Mouse (Mus musculus) lung, embryonic 16.5 days (tissue): ENCODE data around the gene Gkn2. TPM values are rescaled to one million over a fixed set of nuclear protein-coding genes. Genes with fewer than 3 reads are reported as not detected.
A peak's percentile ranks its signal among the peaks of the same experiment; 100 is the strongest.

ENCODE experiments used
- ATAC-seq: fragments of 200-750 bp; cut with Nextera tagmentation; 2 replicates; pipeline ENCODE4 v1.8.0; 2017; ENCODE audit warnings: low read depth, mild to moderate bottlenecking, moderate library complexity
- H3K27ac ChIP-seq: fragments of 300-500 bp; sonication (generic); 2 replicates; pipeline ENCODE4 v1.5.1; 2014; ENCODE audit warnings: mild to moderate bottlenecking, control low read depth, low read length
- H3K27me3 ChIP-seq: fragments of 300-500 bp; sonication (generic); 2 replicates; pipeline ENCODE4 v1.6.1; 2014; ENCODE audit warnings: low read depth, low read length, mixed read lengths; ENCODE audit not compliant: control insufficient read depth, insufficient read depth
- H3K36me3 ChIP-seq: fragments of 300-500 bp; sonication (generic); 2 replicates; pipeline ENCODE4 v1.6.1; 2014; ENCODE audit warnings: low read length; ENCODE audit not compliant: control insufficient read depth, insufficient read depth
- H3K4me1 ChIP-seq: fragments of 300-500 bp; sonication (generic); replicated peaks from 2 replicates; pipeline ENCODE4 v1.6.1; 2014; ENCODE audit warnings: low read length, mixed read lengths; ENCODE audit not compliant: control insufficient read depth, insufficient read depth
- H3K4me2 ChIP-seq: fragments of 300-500 bp; sonication (generic); 2 replicates; pipeline ENCODE4 v1.6.1; 2014; ENCODE audit warnings: low read depth, low read length, control low read depth
- H3K4me3 ChIP-seq: fragments of 300-500 bp; sonication (generic); 2 replicates; pipeline ENCODE4 v1.5.1; 2014; ENCODE audit warnings: mild to moderate bottlenecking, low read length, control low read depth
- H3K9ac ChIP-seq: fragments of 300-500 bp; sonication (generic); 2 replicates; pipeline ENCODE4 v1.6.1; 2014; ENCODE audit warnings: low read length, control low read depth
- H3K9me3 ChIP-seq: fragments of 300-500 bp; sonication (generic); 2 replicates; pipeline ENCODE4 v1.6.1; 2016; ENCODE audit warnings: low read length; ENCODE audit not compliant: control insufficient read depth
- WGBS: fragments of 180-500 bp; shearing (Covaris S2); extraction: QIAGEN DNeasy Blood & Tissue Kit; methylation state at CpG from one replicate; pipeline ENCODE4 v1.1.7; 2014; 5-methylcytosine and 5-hydroxymethylcytosine counted together
- polyA plus RNA-seq: library from polyadenylated mRNA; unstranded; fragments of >200 nt; fragmentation: Nextera tagmentation; extraction: Ambion mirVana; gene quantifications from 2 replicates; pipeline ENCODE4 v1.2.1, GENCODE M21; 2015

The Gkn2 gene
- polyA plus RNA-seq = 0.73 and 0.84 TPM in 2 replicates

DNA sequence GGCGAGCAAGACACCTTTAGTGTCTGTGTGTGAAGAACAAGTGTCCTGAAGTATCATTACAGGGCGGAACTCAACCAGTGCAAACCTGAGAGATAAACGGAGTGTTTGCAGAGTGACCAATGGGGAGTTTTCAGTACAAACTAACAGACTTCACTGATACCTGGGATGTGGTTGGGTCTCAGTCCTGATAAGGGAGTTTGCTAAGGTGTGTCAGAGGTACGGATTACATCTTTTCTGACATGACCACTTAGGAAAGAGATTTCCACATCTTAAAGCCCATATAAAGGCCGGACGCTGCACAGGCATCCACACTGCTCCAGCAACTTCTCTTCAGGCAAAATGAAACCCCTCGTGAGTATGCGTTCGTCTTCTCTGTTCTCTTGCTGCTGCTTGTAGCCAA lies at the start of gene Gkn2:
Gkn2 (plus strand) TSS at position 301 of the 400 bp plus-strand sequence.
- 59% methylated on average over 9 of the region's 9 CpGs for WGBS
- Histone ChIP-seq H3K4me1 (no peaks in the 10 kb centered on the region), H3K27ac (no peak within 1 kb of the TSS), H3K4me2 (no peak within 1 kb of the TSS), H3K9ac (no peak within 1 kb of the TSS), H3K9me3 (no peaks in the 10 kb centered on the region), H3K27me3 (peaks cover 2% of the 10 kb centered on the region), H3K36me3 (no peaks in the 10 kb centered on the region), H3K4me3 (no peak within 1 kb of the TSS)
- ATAC-seq = no peak

DNA sequence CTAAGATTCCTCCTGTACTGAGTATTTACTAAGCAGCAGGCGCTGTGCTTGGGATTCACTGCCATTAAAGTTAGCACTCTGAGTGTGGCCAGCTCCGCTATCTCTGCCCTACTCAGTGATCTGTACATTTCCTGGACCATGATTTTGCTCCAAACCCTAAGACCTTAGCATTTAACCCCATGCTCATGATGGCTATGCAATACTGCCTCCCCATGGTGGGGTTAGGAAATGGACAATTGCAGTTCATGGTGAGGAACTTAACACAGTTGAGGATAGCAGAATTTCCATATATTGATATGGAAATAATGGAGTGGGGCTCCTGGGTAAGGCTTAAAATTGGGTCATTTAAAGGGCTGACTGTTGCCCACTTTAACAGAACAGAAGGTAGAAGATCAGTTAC lies 49.8 kb upstream of the Gkn2 start:
- WGBS = 89% methylated on average over 2 of the region's 2 CpGs

DNA sequence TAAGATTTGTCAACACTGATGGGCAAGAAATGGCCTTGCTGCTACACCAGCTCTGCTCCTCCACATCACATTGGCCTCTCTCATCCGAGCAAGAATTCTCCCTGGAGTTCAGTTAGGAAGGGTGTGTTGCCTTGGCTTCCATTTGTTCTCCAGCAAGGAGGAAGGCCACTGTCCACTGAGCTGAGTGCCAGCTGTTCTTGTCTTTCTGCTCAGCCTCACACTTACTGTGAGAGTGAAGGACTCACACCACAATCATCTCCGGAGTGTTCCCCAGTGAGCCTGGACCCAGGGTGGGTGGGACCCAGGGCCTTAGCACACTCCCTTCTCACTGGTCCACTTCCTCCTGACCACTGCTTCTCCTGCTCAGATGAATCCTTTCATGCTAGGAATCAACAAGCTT lies 46.2 kb upstream of the Gkn2 start:
- no peaks in the 10 kb centered on the region for H3K9me3 ChIP-seq
- ATAC-seq = no peak
- H3K4me1 ChIP-seq = peaks cover 31% of the 10 kb centered on the region
- no peak overlapping the region for H3K27ac ChIP-seq
- no peaks in the 10 kb centered on the region for H3K36me3 ChIP-seq
- no peak overlapping the region for H3K4me3 ChIP-seq
- H3K27me3 ChIP-seq = no peaks in the 10 kb centered on the region
- H3K9ac ChIP-seq = no peak overlapping the region
- H3K4me2 ChIP-seq = no peak overlapping the region
- WGBS = 76% methylated on average over 2 of the region's 2 CpGs

More for the DNA sequence above, 49.8 kb upstream of the Gkn2 start:
- Histone ChIP-seq H3K9ac (no peak overlapping the region), H3K4me2 (no peak overlapping the region), H3K4me3 (no peak overlapping the region), H3K36me3 (no peaks in the 10 kb centered on the region), H3K9me3 (no peaks in the 10 kb centered on the region), H3K4me1 (peaks cover 8% of the 10 kb centered on the region), H3K27me3 (no peaks in the 10 kb centered on the region), H3K27ac (no peak overlapping the region)
- ATAC-seq = no peak

DNA sequence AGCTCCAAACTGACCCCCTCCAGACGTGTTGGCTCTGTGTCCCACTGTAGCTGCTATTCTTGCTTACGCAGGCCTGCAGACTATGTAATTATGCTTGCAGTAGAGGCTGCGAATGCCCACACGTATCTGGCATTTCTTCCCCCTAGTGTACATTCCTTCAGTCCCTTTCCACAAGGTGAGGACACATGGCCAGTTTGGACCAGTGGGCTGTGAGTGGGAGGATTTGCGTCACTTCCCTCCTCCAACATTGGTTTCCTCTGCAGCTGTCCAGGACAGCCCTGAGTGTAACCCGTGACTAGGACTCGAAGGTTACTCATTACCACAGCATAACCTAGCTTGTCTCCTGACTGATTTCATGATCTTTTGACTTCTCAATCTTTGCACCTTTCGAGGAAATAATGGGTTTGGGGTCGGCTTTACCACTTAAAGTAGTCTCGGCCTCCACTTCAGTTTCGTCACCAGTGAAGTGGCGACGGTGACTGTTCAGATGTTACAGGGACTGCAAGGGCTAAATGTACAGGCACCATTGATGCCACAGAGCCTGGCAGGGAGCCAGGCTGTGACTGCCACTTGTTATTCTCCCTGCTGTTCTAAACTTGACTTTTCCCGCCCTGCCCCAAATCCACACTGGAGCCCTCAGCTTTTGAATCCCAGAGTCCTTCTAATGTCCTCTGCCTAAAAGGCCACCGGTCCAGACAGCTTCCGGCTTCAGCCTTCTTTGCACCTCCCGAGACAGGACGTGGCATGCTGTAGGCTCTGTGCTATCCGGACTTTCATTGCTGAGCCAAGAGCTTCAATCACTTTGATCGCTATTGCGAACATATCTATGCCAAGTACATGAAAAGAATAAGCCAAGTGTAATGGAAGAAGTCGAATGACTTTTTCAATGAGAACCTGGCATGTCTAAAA lies 44.6 kb upstream of the Gkn2 start:
- 59% methylated on average over 22 of the region's 22 CpGs for whole genome bisulfite sequencing
- Histone ChIP-seq H3K27ac (peak overlapping the region; percentile 19; the same call in 1 of the 2 replicates), H3K9me3 (no peaks in the 10 kb centered on the region), H3K4me1 (peaks cover 34% of the 10 kb centered on the region), H3K4me2 (no peak overlapping the region), H3K9ac (no peak overlapping the region), H3K27me3 (no peaks in the 10 kb centered on the region), H3K36me3 (no peaks in the 10 kb centered on the region), H3K4me3 (no peak overlapping the region)
- peak; percentile 45 for ATAC-seq

DNA sequence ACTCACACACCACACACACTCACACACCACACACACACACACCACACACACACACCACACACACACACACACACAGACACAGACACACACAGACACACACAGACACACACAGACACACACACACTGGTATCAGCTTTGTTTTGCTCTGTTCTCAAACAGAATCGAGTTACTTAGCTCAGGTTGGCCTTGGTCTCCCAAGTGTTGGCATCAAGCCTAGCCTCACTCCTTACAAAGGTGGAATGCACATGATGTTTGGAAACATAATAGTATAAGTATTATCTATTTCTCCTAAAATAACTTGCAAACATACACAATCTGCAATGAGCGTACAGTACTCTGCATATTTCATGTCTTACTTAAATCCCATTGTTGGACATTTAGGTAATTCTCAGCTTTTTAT lies 40.8 kb upstream of the Gkn2 start:
- H3K36me3 ChIP-seq = no peaks in the 10 kb centered on the region
- no peak for ATAC-seq
- peak overlapping the region; percentile 13 for H3K4me3 ChIP-seq
- no peaks in the 10 kb centered on the region for H3K27me3 ChIP-seq
- WGBS = 29% methylated on average over 2 of the region's 2 CpGs
- peak overlapping the region; percentile 68 for H3K4me2 ChIP-seq
- H3K9ac ChIP-seq = no peak overlapping the region
- no peaks in the 10 kb centered on the region for H3K9me3 ChIP-seq
- H3K27ac ChIP-seq = no peak overlapping the region
- H3K4me1 ChIP-seq = peaks cover 45% of the 10 kb centered on the region

DNA sequence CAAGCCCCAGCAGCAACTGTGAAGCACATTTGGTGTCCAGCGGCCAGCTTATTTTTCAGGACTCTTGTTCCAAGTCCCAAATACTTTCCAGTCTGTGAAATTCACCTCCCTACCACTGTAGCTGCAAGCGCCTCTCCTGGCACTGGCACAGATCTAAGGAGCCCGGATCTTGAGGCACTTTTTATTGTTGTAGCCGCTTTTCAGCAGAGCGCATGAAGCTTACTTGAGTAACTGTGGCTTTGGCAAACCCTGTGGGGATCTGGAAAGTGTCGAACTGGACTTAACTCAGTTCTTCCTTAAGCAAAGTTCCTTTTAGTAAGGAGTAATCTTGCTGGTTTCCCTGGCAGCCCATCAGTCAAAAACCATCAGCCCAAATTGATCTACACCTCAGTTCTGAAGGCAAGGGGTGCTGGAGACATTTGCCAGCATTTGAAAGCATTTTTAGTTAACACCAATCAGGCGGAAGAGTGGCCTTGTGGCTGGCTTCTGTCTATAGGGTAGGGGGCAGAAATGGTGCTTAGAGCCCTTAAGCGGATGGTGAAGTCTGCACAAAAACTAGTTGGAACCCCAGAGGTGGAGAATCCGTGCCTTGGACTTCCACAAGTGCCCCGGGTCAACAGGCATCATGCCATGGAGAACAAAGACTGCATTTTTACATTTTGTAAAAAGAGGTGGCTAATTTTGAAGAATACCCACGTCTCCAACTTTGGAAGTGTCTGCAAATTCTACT lies 38.6 kb upstream of the Gkn2 start:
- H3K9ac ChIP-seq = peak overlapping the region; percentile 90
- H3K4me3 ChIP-seq = peak overlapping the region; percentile 62
- H3K36me3 ChIP-seq = no peaks in the 10 kb centered on the region
- ATAC-seq = 0 out of 2 replicates have a peak, but pooled peaks have one; percentile 16
- H3K27ac ChIP-seq = peak overlapping the region; percentile 98
- H3K4me2 ChIP-seq = peak overlapping the region; percentile 68
- WGBS = 6% methylated on average over 11 of the region's 11 CpGs
- peaks cover 31% of the 10 kb centered on the region for H3K4me1 ChIP-seq
- no peaks in the 10 kb centered on the region for H3K27me3 ChIP-seq
- H3K9me3 ChIP-seq = no peaks in the 10 kb centered on the region

DNA sequence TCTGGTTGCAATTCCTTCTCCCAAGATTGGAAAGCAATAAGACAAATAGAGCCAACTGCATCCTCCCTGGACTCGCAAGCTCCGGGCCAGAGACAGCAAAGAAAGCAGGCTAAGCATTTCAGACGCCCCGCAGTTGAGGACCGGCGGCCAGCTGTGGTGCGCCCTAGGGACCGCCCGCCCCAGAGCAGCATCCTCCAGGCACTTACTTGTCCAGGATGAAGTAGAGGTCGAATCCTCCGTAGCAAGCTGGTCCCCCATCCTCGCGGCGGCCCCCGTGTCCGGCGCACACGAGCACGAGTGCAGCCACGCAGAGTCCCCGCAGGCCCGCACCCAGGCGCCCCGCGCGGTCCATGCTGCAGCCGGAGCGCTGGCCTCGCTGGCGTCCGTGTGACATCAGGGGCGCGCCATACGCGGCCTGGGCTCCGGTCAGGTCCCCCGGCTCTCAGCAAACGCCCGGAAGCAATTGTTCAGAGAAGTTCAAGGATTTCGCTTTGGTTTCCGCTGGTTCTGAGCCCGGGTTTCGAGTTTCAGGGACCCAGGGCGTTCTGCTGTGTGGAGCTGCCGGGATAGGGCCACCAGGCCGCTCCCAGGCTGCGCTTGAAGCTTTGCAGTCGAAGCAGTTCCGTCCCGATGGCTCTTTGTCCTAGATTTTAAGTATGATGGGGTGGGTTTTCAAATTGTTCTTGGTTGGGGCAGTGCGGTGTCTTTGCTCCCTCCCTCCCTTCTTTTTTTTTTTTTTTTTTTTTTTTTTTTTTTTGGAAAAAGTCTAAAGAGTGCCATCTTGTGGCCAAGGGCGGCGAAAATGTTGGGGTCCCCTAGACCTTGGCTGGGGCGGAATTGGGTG lies 37.8 kb upstream of the Gkn2 start, which contains the start of gene Antxr1:
Antxr1 (minus strand) TSS at position 731 of the 844 bp plus-strand sequence.
- Histone ChIP-seq H3K9me3 (no peaks in the 10 kb centered on the region), H3K36me3 (no peaks in the 10 kb centered on the region), H3K27me3 (no peaks in the 10 kb centered on the region), H3K9ac (peak within 1 kb of the TSS; percentile 90), H3K27ac (peak within 1 kb of the TSS; percentile 98), H3K4me3 (peak within 1 kb of the TSS; percentile 62), H3K4me1 (peaks cover 29% of the 10 kb centered on the region), H3K4me2 (peak within 1 kb of the TSS; percentile 68)
- ATAC-seq = peak; percentile 84
- WGBS = 0% methylated on average over 54 of the region's 54 CpGs

DNA sequence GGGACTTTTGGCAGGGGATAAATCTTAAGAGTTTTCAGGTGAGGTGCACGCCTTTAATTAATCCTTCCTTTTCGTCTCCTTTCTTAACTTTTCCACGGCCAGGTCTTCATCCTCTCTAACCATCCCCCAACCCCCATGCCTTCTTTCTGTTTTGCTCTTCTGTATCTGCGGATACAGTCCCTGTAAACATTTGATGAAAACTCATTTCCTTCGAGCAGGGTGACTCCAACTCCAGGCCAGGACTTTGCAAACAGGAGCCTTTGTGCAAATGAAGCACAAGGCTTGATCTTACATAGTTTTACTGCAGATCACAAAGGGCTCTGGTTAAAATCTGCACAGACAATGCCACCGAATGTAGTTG lies 37.2 kb upstream of the Gkn2 start:
- H3K36me3 ChIP-seq = no peaks in the 10 kb centered on the region
- 16% methylated on average over 6 of the region's 6 CpGs for WGBS
- H3K9ac ChIP-seq = 0 out of 2 replicates have a peak overlapping the region, but pooled peaks have one; percentile 29
- H3K9me3 ChIP-seq = no peaks in the 10 kb centered on the region
- peak overlapping the region; percentile 62 for H3K4me3 ChIP-seq
- peak overlapping the region; percentile 68 for H3K4me2 ChIP-seq
- H3K4me1 ChIP-seq = peaks cover 26% of the 10 kb centered on the region
- peak; percentile 40; the same call in 1 of the 2 replicates for ATAC-seq
- peak overlapping the region; percentile 65 for H3K27ac ChIP-seq
- H3K27me3 ChIP-seq = no peaks in the 10 kb centered on the region
